Mouse (Mus musculus): ENCODE data around the gene Zfp420. TPM values are rescaled to one million over a fixed set of nuclear protein-coding genes. Genes with fewer than 3 reads are reported as not detected.

The Zfp420 gene
- polyA plus RNA-seq, 1 experiment from 2014 or later, result 0.91 TPM

GRCm38 (mm10) chr7:29922780-29923179, 63.0 kb downstream of the Zfp420 start:
- Histone ChIP-seq H3K4me1 (replicated peaks) (0 out of 2 replicates have a peak, but pooled peaks cover 3% of the 10 kb centered on the region), H3K4me3 (replicated peaks) (no peak overlapping the region), H3K9ac (no peak overlapping the region), H3K27ac (replicated peaks) (no peak overlapping the region), H3K36me3 (replicated peaks) (no peaks in the 10 kb centered on the region), H3K9me3 (replicated peaks) (no peaks in the 10 kb centered on the region), H3K27me3 (no peaks in the 10 kb centered on the region), H3K4me2 (no peak overlapping the region)
- WGBS (ENCODE audit: insufficient replicate concordance), result 46% methylated on average over 2 of the region's 2 CpGs
- ATAC-seq (ENCODE audit: insufficient read depth), result no peak

Small RNA genes lying within 50 kb of the gene (microRNA-seq; reads per million reads assigned to microRNA genes)
- gene Mir7668, result 0.76 reads per million

Other genes with a start within 250 kb of the Zfp420 start
- gene Catsperg2, start 132.9 kb upstream of the Zfp420 start, polyA plus RNA-seq (2015; fragmentation: Nextera tagmentation; extraction: Ambion mirVana), result not detected in 2 replicates
- 3.2 TPM in 2 replicates for gene Zfp84, start 91.4 kb upstream of the Zfp420 start, polyA plus RNA-seq (2015; fragmentation: Nextera tagmentation; extraction: Ambion mirVana)
- gene Zfp30, start 76.0 kb upstream of the Zfp420 start, polyA plus RNA-seq (2015; fragmentation: Nextera tagmentation; extraction: Ambion mirVana), result 0.54 and 0.67 TPM in 2 replicates
- gene Zfp790, start 43.9 kb upstream of the Zfp420 start, polyA plus RNA-seq (2015; fragmentation: Nextera tagmentation; extraction: Ambion mirVana), result 2.9 and 4.1 TPM in 2 replicates
- gene Zfp940, start 6.3 kb upstream of the Zfp420 start, polyA plus RNA-seq (2015; fragmentation: Nextera tagmentation; extraction: Ambion mirVana), result 0.36 and 0.83 TPM in 2 replicates
- gene Zfp27, start 46.6 kb downstream of the Zfp420 start, polyA plus RNA-seq (2015; fragmentation: Nextera tagmentation; extraction: Ambion mirVana), result 1.4 and 1.7 TPM in 2 replicates
- 0.35 and 0.39 TPM in 2 replicates for gene Zfp383, start 48.2 kb downstream of the Zfp420 start, polyA plus RNA-seq (2015; fragmentation: Nextera tagmentation; extraction: Ambion mirVana)
- 1.5 and 1.8 TPM in 2 replicates for gene Zfp74, start 94.1 kb downstream of the Zfp420 start, polyA plus RNA-seq (2015; fragmentation: Nextera tagmentation; extraction: Ambion mirVana)
- gene Zfp568, start 124.0 kb downstream of the Zfp420 start, polyA plus RNA-seq (2015; fragmentation: Nextera tagmentation; extraction: Ambion mirVana), result 8.2 and 12.5 TPM in 2 replicates
- gene Zfp14, start 191.4 kb downstream of the Zfp420 start, polyA plus RNA-seq (2015; fragmentation: Nextera tagmentation; extraction: Ambion mirVana), result 0.37 and 0.53 TPM in 2 replicates
- 1.3 and 1.6 TPM in 2 replicates for gene Zfp82, start 212.9 kb downstream of the Zfp420 start, polyA plus RNA-seq (2015; fragmentation: Nextera tagmentation; extraction: Ambion mirVana)
- gene Gm26920, start 230.4 kb downstream of the Zfp420 start, polyA plus RNA-seq (2015; fragmentation: Nextera tagmentation; extraction: Ambion mirVana), result not detected in 2 replicates
- gene Zfp566, start 230.5 kb downstream of the Zfp420 start, polyA plus RNA-seq (2015; fragmentation: Nextera tagmentation; extraction: Ambion mirVana), result 1.4 and 1.9 TPM in 2 replicates
- 12.2 and 13.4 TPM in 2 replicates for gene Zfp260, start 234.8 kb downstream of the Zfp420 start, polyA plus RNA-seq (2015; fragmentation: Nextera tagmentation; extraction: Ambion mirVana)

Measured in liver, embryonic 15.5 days (tissue).